Mouse (Mus musculus): ENCODE data around the gene Shc1.

GRCm38 (mm10) chr3:89384331-89385076, 33.7 kb upstream of the Shc1 start:
- TF ChIP-seq CTCF (IDR thresholded peaks at IDR 0.05 in 2 of 3, conservative IDR thresholded peaks at IDR 0.05 in 1 of 3; ENCODE audit: control insufficient read depth in 1 of 3, insufficient read depth in 1 of 3, low read depth in 2 of 3, low read length in 3 of 3, poor library complexity in 1 of 3, severe bottlenecking in 1 of 3) (no peak), BHLHE40 (IDR thresholded peaks at IDR 0.05; ENCODE audit: borderline replicate concordance, low read depth, low read length) (no peak), POLR2A (IDR thresholded peaks at IDR 0.05; ENCODE audit: control insufficient read depth in 1 of 2, insufficient read depth in 1 of 2, low read depth in 1 of 2, low read length in 2 of 2, poor library complexity in 1 of 2) (no peak), HCFC1 (IDR thresholded peaks at IDR 0.05; ENCODE audit: low read depth, low read length) (no peak)

All from MEL (cell line).